Mouse (Mus musculus) right cerebral cortex, postnatal 25 days (tissue): ENCODE measurements at regions not wholly inside any gene's neighbourhood (a gene's known extent, or its start where the extent isn't known, plus 50 kb on each side); places are given as distances from the start of the nearest gene placed in this dataset.
A peak's percentile ranks its signal among the peaks of the same experiment; 100 is the strongest.
"Not testable (repeated sequence)": the region's sequence is repeated elsewhere in the genome, so short reads cannot be mapped to it uniquely, and the experiment has no call there.

Experiments used
- DNase-seq: peaks from one replicate; pipeline ENCODE4 v3.0.0; 2022

DNA sequence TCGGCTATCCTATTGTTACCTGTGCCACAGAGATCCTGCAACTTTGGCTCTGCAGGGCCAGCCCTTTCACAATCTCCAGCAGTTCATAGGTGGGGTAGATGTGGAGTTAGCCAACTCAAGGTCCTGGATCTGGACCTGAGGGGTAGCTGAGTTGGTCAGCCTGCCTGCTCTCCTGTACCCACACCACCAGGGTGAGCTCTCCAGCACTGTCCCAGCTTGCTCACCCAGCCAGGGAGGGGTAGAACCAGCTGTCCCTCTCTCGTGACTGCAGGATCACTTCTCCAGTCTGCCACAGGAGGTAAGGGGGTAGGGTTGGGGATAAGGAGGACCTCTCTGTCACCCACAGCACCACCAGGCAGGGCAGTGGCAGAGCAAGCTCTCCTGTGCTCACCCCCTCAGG lies 104.6 kb upstream of the Arid1b start:
- DNase-seq, result no peak

DNA sequence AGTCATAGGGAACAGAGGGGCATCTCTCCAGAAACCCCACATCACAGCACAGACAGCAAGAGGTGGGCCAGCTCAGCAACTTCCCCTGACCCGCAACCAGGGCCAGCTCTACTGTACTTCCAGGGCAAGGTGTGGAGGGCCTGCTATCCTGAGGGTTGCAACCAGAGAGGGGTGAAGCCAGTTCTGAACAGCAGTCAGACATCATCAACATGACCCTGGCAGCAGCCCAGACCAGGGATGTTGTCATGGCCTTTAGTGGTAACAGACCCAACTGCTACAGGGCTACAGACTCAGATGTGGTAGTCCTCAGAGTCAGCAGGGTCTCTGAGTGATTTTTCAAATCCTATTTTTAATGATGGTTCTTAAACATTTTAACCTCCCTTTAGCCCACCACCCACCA lies 104.0 kb upstream of the Arid1b start:
- DNase-seq, result no peak

DNA sequence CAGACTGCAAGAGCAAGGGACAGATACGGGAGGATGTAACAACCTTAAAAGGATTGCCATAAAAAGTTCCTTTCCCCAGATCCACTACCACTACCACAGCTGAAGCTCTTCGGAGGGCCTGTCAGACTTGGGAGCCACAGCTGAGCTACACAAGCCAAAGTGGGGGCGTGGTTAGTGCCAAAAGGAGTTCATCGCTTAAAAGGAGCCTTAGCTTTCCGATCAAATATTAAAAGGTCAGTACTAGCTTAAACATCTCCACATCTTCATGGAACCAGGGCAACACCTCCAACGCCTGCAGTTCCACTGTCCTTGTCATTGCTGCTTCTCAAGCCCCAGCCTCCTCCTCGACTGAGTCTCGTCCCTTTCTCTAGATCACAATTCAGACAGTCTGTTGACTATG lies 102.6 kb upstream of the Arid1b start:
- no peak for DNase-seq

- not testable (repeated sequence) for DNase-seq
Observed at GRCm38 (mm10) chr17:4894756-4895330, 99.3 kb upstream of the Arid1b start.

GRCm38 (mm10) chr17:4903129-4903528 lies 91.0 kb upstream of the Arid1b start:
- DNase-seq, result no peak

GRCm38 (mm10) chr17:4906504-4906903 lies 87.6 kb upstream of the Arid1b start:
- peak; percentile 15 for DNase-seq

DNA sequence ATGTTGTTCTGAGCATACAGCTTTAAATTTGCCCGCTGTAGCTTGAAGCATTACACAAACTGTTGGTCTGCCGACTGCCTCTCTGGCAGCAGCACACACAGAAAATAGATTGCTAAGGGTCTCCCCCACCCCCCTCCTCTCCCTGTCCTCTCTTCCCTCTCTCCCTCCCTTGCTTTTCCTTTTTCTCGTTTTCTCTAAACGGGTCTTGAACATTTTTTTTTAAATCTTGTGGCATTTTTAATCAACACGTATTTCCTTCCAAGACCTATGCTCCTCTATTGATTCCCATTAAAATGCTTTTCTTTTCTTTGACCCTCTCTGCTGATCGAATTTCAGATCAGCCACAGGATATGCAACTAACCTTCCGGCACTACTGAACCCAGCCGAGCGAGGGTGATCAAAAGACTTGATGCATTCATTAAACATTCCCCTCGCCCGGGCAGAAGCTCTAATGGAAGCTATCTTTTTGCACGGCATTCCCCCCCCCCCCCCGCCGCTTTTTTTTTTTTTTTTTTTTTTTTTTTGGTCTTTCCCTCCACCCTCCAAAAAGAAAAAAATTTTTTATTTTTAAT lies 86.9 kb upstream of the Arid1b start:
- peak; percentile 17 for DNase-seq

DNA sequence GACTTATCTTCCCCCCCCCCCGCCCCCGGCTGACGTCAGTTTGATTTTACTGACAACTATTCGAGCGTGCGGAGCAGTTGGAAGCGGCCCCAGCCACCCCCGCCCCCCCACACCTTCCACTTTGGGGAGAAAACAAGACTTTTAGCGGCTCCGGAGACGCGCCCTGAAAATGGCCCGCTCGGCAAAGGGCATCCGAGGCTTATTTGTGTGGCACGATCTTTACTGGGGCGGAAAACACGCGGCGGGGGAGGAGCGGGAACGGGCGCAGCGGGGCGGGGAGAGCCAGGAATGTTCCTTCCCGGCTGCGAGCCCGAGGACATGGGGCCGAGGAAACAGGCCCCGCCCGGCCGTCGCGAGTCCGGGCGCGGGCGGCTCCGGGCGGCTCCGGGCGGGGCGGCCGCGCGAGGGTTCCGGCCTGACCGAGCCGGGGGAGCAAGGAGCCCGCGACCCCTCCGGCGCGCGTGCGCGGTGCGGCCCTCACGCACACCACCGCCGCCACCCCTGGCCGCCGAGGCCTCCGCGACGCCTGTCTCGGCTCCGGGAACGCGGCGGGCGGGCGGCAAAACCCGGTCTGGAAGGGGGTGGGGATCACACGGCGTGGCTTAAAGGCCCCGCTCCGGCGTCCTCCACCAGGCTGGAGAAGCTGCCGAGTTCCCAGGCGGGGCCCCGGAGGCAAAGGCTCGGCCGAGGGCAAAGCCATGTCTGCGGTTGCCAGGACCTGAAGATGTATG lies 86.1 kb upstream of the Arid1b start:
- peak; percentile 93 for DNase-seq

DNA sequence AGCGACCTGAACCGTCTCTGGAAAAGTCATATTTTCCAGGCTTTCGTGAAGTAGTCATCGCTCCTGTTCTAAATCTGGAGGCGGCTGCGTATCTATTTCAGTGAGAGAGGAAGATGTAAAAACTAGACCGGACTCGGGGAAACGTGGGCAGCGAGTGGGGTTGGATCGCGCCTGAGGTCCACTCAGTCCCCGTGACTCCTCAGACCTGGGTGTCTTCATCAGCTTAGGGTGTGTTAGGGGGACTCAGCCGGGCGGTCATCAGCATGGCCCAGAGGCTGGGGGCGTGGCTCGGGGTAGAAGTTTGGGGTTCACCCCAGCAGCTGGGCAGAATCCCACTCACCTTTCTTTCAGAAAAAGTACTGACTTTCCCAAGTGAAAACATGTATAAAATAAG lies 85.6 kb upstream of the Arid1b start:
- DNase-seq, result no peak

DNA sequence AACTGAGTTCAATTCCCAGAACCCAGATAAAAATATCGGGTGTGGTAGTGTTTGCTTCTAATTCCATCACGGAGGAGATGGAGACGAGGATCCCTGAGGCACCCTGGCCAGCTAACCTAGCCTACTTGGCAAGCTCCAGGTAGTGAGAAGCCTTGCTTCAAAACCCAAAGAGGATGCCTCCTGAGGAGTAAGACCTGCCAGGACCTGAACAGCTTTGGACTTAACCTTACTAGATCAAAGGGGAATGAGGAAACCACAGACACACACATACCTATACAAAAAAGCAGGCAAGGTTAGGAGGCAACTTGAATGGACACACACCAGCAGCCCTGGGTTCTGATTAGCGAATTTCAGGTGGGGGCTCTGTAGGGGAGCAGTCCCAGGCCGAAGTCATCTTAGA lies 84.0 kb upstream of the Arid1b start:
- DNase-seq, result no peak

DNA sequence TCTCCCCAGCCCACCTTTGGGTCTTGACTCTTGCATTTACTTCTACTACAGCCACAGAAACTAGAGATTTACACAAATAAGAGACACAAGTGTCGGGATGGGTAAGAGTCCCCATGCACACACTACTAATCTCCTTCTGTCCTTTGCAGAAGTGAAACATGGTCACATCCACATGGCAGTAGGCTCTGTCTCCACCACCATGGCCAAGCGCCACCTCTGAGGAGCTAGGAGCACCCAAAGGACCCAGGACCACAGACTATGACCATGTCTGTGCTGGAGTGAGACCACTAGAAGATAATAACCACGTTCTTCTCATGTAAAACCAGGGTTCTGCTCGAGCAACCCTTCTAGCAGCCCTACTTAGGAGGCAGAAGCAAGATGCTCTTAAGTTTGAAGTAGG lies 81.1 kb upstream of the Arid1b start:
- DNase-seq, result no peak

GRCm38 (mm10) chr17:4919866-4920495 lies 74.2 kb upstream of the Arid1b start:
- DNase-seq, result no peak

GRCm38 (mm10) chr17:4921121-4921520 lies 73.0 kb upstream of the Arid1b start:
- DNase-seq, result no peak

DNA sequence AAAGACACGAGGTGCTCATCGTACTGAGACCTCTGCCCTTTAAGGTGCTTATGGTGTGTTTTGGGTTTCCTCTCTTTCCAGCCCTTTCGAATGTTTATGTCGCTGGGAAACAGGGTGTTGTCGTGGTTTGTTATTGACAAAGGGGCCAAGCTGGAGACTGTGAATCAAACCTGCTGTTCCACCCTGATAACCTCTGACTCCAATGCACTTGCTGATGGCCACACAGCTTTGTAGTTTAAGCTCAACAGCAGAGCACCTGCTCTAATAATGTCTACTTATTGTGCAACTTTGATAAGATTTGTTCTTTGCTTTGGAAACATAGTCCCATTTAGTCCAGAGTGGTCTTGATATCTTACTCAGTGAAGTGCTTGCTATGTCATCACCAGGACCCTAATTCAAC lies 65.5 kb upstream of the Arid1b start:
- DNase-seq, result no peak

- DNase-seq, result no peak
Observed at GRCm38 (mm10) chr17:4935268-4935667, 58.9 kb upstream of the Arid1b start.

- no peak for DNase-seq
Observed at GRCm38 (mm10) chr17:4940589-4940988, 53.5 kb upstream of the Arid1b start.

- DNase-seq, result no peak
Observed at GRCm38 (mm10) chr17:4941286-4941800, 52.8 kb upstream of the Arid1b start.

DNA sequence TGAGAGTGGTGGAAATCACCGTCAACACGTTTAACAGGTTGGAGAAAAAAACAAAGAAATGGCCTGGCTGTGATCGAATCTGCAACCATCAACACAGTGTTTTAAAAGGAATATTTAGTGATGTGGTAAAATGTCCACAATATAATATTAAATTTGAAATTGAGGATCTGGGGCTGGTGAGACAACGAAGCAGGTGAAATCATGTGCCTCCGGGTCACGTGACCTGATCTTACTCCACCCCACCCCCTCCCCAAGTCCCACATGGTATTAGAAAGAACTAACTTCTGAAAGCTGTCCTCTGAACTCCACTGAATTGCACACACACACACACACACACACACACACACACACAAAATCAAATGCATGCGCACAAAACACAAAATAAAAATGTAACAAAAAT lies 51.3 kb upstream of the Arid1b start:
- DNase-seq, result no peak
